Mouse (Mus musculus): Measurements from ENCODE around the gene Colgalt1. TPM values are rescaled to one million over a fixed set of nuclear protein-coding genes. Genes with fewer than 3 reads are reported as not detected.

Gene Colgalt1
- polyA plus RNA-seq, 1 experiment from 2014 or later: 53.6 TPM

- H3K36me3 ChIP-seq: peaks cover 16% of the 10 kb centered on the region
- H3K9me3 ChIP-seq (replicated peaks): no peaks in the 10 kb centered on the region
- H3K4me3 ChIP-seq: peak overlapping the region; percentile 90; the same call in 1 of the 2 replicates
- peaks cover 41% of the 10 kb centered on the region for H3K4me1 ChIP-seq
- 94% methylated on average over 8 of the region's 8 CpGs for WGBS
- peaks cover 21% of the 10 kb centered on the region; the same call in 1 of the 2 replicates for H3K27me3 ChIP-seq (ENCODE audit: low read depth, poor library complexity, severe bottlenecking)
- DNase-seq (ENCODE audit: low spot score): no peak
- no peak overlapping the region for H3K27ac ChIP-seq
Measured at GRCm38 (mm10) chr8:71593556-71594323, 17.1 kb upstream of the Colgalt1 start.

DNA sequence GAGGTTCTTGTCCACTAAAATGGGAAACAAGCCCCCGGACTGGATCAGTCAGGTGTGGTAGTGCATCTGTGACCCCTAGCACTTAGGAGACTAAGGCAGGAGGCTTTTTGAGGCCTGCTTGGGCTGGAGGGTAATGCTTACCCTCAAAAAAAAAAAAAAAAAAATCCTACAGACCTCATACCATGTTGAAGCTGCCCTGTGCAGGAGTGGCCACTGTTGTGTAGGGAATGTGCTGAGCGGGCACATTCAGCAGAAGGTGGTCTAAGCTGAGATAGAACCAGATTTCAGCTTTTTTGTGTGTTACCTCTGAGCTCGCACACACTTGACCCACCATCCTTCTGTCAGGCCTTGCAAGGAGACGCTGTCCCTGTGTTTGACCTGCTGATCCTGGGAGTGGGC, 16.5 kb upstream of the Colgalt1 start:
- no peak for DNase-seq (ENCODE audit: low spot score)
- Histone ChIP-seq H3K27me3 (ENCODE audit: low read depth, poor library complexity, severe bottlenecking) (peaks cover 25% of the 10 kb centered on the region; the same call in 1 of the 2 replicates), H3K4me3 (no peak overlapping the region), H3K27ac (no peak overlapping the region), H3K4me1 (peaks cover 41% of the 10 kb centered on the region), H3K9me3 (replicated peaks) (no peaks in the 10 kb centered on the region), H3K36me3 (peaks cover 16% of the 10 kb centered on the region)
- WGBS: 97% methylated on average over 4 of the region's 4 CpGs

- Histone ChIP-seq H3K9me3 (replicated peaks) (no peaks in the 10 kb centered on the region), H3K27me3 (ENCODE audit: low read depth, poor library complexity, severe bottlenecking) (peaks cover 25% of the 10 kb centered on the region), H3K4me1 (peaks cover 40% of the 10 kb centered on the region), H3K36me3 (peaks cover 19% of the 10 kb centered on the region), H3K27ac (no peak overlapping the region), H3K4me3 (0 out of 2 replicates have a peak overlapping the region, but pooled peaks have one; percentile 2)
- peak; percentile 93 for DNase-seq (ENCODE audit: low spot score)
- WGBS: 11% methylated on average over 27 of the region's 27 CpGs
Measured at GRCm38 (mm10) chr8:71595862-71596261, 14.9 kb upstream of the Colgalt1 start.

DNA sequence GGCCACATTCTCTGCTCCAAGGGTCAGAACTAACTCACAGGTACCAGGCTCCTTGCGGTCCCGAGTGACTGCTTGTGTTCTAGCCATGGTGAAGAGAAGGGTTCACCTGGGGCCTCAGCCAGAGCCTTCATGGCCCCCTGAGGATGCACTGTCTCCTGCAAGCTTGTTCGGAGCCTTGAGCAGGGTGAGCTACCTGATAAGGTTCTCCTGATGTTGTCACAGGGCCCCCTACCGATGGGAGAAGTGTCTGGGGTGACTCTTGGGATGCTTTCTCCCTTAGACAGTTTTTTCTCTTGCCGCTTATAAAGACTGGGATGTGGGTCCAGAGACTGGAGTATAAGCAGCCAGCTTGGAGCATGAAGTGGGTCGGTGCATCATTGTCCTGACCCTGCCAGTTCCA, 14.4 kb upstream of the Colgalt1 start:
- 60% methylated on average over 6 of the region's 6 CpGs for WGBS
- Histone ChIP-seq H3K4me3 (0 out of 2 replicates have a peak overlapping the region, but pooled peaks have one; percentile 2), H3K27me3 (ENCODE audit: low read depth, poor library complexity, severe bottlenecking) (peaks cover 26% of the 10 kb centered on the region), H3K27ac (no peak overlapping the region), H3K9me3 (replicated peaks) (no peaks in the 10 kb centered on the region), H3K36me3 (peaks cover 19% of the 10 kb centered on the region), H3K4me1 (peaks cover 35% of the 10 kb centered on the region)
- no peak for DNase-seq (ENCODE audit: low spot score)

DNA sequence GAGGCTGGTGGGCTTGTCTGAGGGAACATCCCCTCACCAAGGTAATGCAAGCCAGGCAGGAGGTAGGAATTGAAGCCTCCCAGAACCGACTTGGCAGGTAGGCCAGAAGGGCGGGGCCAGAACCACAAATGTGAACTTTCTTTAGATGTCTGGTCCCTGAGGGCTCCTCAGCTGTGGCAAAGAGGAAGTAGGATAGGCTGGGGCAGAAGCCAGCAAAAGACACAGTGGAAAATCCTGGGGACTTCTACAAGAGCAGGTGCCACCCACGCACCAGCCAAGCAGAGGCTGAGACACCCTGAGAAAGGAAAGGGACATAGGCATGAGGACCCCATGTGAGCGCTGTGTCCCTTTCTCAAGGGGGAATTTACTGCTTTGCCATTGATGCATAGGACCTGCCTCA, 14.0 kb upstream of the Colgalt1 start:
- Histone ChIP-seq H3K27ac (no peak overlapping the region), H3K4me1 (peaks cover 32% of the 10 kb centered on the region), H3K27me3 (ENCODE audit: low read depth, poor library complexity, severe bottlenecking) (peaks cover 30% of the 10 kb centered on the region), H3K9me3 (replicated peaks) (no peaks in the 10 kb centered on the region), H3K4me3 (no peak overlapping the region), H3K36me3 (peaks cover 19% of the 10 kb centered on the region)
- no peak for DNase-seq (ENCODE audit: low spot score)
- WGBS: 81% methylated on average over 4 of the region's 4 CpGs

- peaks cover 36% of the 10 kb centered on the region for H3K27me3 ChIP-seq (ENCODE audit: low read depth, poor library complexity, severe bottlenecking)
- peaks cover 19% of the 10 kb centered on the region for H3K36me3 ChIP-seq
- peaks cover 33% of the 10 kb centered on the region for H3K4me1 ChIP-seq
- WGBS: 93% methylated on average over 3 of the region's 3 CpGs
- DNase-seq (ENCODE audit: low spot score): no peak
- no peaks in the 10 kb centered on the region for H3K9me3 ChIP-seq (replicated peaks)
- H3K4me3 ChIP-seq: no peak within 1 kb of the TSS
- H3K27ac ChIP-seq: no peak within 1 kb of the TSS
Measured at GRCm38 (mm10) chr8:71597451-71597850, 13.3 kb upstream of the Colgalt1 start, which contains the start of gene Fam129c. Gene Fam129c (plus strand): TSS chr8:71597648.

DNA sequence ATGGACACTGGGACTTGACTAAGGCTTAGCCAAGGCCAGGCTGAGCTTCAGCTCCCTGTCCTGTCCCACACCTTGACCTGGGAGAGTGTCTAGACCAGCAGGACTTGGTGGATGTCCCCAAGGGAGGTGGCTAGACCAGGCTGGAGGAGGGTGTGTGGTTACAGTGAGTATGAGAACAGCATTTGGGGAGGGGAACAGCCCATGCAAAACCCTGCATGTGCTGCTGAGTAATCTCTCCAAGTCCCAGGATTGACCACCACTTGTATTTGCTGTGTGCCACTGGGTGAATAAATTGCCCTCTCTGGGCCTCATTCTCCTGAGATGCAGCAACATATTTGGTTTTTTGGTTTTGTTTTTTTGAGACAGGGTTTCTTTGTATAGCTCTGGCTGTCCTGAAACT, 12.4 kb upstream of the Colgalt1 start:
- H3K36me3 ChIP-seq: peaks cover 19% of the 10 kb centered on the region
- H3K4me1 ChIP-seq: peaks cover 33% of the 10 kb centered on the region
- H3K4me3 ChIP-seq: no peak overlapping the region
- H3K9me3 ChIP-seq (replicated peaks): no peaks in the 10 kb centered on the region
- peaks cover 46% of the 10 kb centered on the region for H3K27me3 ChIP-seq (ENCODE audit: low read depth, poor library complexity, severe bottlenecking)
- H3K27ac ChIP-seq: no peak overlapping the region
- no peak for DNase-seq (ENCODE audit: low spot score)

- H3K4me1 ChIP-seq: peaks cover 34% of the 10 kb centered on the region
- no peaks in the 10 kb centered on the region for H3K9me3 ChIP-seq (replicated peaks)
- peaks cover 17% of the 10 kb centered on the region for H3K36me3 ChIP-seq
- DNase-seq (ENCODE audit: low spot score): no peak
- WGBS: 92% methylated on average over 5 of the region's 5 CpGs
- H3K27ac ChIP-seq: no peak overlapping the region
- H3K4me3 ChIP-seq: no peak overlapping the region
- peaks cover 50% of the 10 kb centered on the region for H3K27me3 ChIP-seq (ENCODE audit: low read depth, poor library complexity, severe bottlenecking)
Measured at GRCm38 (mm10) chr8:71598841-71599240, 12.0 kb upstream of the Colgalt1 start.

DNA sequence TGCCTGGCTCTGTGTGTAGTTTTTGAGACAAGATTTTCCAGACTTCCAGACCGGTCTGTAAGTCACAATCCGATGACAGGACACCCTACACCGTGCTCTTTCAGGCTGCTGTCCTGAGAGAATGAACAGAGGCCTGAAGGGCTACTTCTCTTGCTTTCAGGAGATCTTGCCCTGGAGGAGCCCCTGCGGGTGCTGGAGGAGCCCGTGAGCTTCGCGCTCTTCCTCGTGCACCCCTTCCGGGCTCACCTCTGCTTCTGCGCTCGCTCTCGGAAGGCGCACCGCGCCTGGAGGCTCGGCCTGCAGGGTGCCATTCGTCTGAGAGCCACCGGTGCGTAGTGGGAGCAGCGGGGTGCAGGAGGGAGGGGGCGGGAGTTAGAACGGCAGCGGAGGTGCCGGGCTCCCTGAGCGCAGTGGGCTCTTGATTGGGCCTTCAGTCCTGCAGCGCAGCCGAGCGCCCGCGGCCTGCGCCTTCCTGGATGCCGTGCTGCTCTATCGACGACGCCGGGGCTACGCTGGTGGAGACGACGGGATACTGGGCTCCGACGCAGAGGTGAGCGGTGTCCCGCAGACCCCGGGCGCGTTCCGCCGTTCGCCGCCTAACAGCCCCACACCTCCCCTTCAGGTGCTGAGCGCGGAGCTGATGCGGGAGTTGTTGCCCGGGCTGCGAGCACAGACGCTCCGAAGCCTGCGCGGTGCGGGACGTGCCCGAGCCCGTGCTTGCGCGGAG, 8.7 kb upstream of the Colgalt1 start:
- WGBS: 4% methylated on average over 65 of the region's 65 CpGs
- Histone ChIP-seq H3K4me3 (peak overlapping the region; percentile 50), H3K27ac (peak overlapping the region; percentile 73), H3K4me1 (peaks cover 23% of the 10 kb centered on the region), H3K27me3 (ENCODE audit: low read depth, poor library complexity, severe bottlenecking) (peaks cover 64% of the 10 kb centered on the region), H3K36me3 (0 out of 2 replicates have a peak, but pooled peaks cover 3% of the 10 kb centered on the region), H3K9me3 (replicated peaks) (no peaks in the 10 kb centered on the region)
- peak; percentile 62 for DNase-seq (ENCODE audit: low spot score)

DNA sequence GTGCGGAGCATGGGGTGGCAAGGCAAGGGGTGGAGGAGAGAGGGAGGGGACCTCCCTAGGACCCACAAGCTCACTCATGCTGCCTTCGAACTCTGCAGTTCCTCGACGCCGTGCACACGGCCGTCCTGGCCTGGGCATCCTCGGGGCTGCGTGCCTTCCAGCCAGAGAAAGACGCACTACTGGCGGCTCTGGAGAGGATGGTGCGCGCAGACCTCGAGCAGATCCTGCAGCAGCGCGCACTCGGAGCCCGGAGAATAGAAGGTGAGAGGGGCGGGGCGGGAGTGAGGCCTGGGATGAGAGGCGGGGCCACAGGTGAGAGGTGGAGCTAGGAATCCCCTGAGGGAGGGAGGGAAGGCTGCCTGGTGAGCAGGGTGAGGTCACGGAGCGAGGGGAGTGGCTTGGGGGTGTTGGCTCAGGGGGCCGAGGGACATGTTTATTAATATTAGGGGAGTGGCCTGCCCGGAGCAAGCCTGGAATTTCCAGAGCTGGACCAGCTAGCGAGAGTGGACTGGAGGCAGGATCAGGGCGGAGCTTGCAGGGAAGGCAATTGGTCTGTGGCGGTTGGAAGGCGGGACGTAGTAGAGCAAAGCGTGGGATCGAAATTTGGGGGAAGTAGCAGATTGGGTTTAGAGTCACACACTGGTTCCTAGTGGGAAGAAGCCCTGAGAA, 8.0 kb upstream of the Colgalt1 start:
- Histone ChIP-seq H3K27me3 (ENCODE audit: low read depth, poor library complexity, severe bottlenecking) (peaks cover 64% of the 10 kb centered on the region), H3K4me1 (peaks cover 23% of the 10 kb centered on the region), H3K36me3 (0 out of 2 replicates have a peak, but pooled peaks cover 3% of the 10 kb centered on the region), H3K27ac (peak overlapping the region; percentile 73), H3K4me3 (peak overlapping the region; percentile 50), H3K9me3 (replicated peaks) (no peaks in the 10 kb centered on the region)
- peak; percentile 84 for DNase-seq (ENCODE audit: low spot score)
- WGBS: under 1% methylated on average over 32 of the region's 32 CpGs

- no peak for DNase-seq (ENCODE audit: low spot score)
- Histone ChIP-seq H3K27me3 (ENCODE audit: low read depth, poor library complexity, severe bottlenecking) (peaks cover 62% of the 10 kb centered on the region), H3K36me3 (0 out of 2 replicates have a peak, but pooled peaks cover 3% of the 10 kb centered on the region), H3K4me3 (no peak overlapping the region), H3K4me1 (peaks cover 23% of the 10 kb centered on the region), H3K9me3 (replicated peaks) (no peaks in the 10 kb centered on the region), H3K27ac (no peak overlapping the region)
- 52% methylated on average over 7 of the region's 7 CpGs for WGBS
Measured at GRCm38 (mm10) chr8:71604021-71604420, 6.8 kb upstream of the Colgalt1 start.

DNA sequence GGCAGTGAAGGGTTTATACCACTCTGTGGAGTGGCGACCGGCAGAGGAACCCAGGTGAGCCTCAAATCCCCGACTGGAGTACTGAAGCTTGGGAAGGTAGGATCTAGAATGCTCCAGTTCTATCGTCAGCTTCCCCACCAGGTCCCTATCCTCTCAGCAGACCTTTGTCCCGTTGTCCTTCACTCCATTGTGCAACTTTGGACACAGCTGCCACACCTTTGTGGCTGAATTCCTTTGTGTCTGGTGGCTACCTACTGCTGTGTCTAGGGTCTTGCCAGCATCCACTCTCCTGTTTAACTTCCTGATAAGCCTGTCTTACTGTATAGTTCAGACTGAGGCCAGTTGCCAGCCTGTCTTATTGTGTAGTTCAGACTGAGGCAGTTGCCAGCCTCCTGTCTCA, 1.3 kb downstream of the Colgalt1 start:
- no peak for DNase-seq (ENCODE audit: low spot score)
- Histone ChIP-seq H3K27ac (no peak overlapping the region; the same call in 1 of the 2 replicates), H3K36me3 (peaks cover 46% of the 10 kb centered on the region), H3K27me3 (ENCODE audit: low read depth, poor library complexity, severe bottlenecking) (no peaks in the 10 kb centered on the region), H3K9me3 (replicated peaks) (no peaks in the 10 kb centered on the region), H3K4me1 (peaks cover 23% of the 10 kb centered on the region), H3K4me3 (peak overlapping the region; percentile 97)
- 63% methylated on average over 5 of the region's 5 CpGs for WGBS

All from limb, embryonic 10.5 days (tissue).